Mouse (Mus musculus): ENCODE results near the gene Ocel1. TPM values are rescaled to one million over a fixed set of nuclear protein-coding genes. Genes with fewer than 3 reads are reported as not detected.

Ocel1 gene
- total RNA-seq, 2 experiments from 2014 or later: 10.8 to 11.3 TPM

GRCm38 (mm10) chr8:71401454-71401853 lies 30.4 kb downstream of the Ocel1 start:
- DNase-seq: no peak
- intact Hi-C loops (cut with DNase I): no loop called here

- intact Hi-C loops (cut with DNase I): no loop called here
- DNase-seq: no peak
Measured at GRCm38 (mm10) chr8:71402446-71402964, 31.4 kb downstream of the Ocel1 start.

- no peak for DNase-seq
- intact Hi-C loops (cut with DNase I): no loop called here
Measured at GRCm38 (mm10) chr8:71403107-71403885, 32.2 kb downstream of the Ocel1 start.

- DNase-seq: no peak
- intact Hi-C loops (cut with DNase I): no loop called here
Measured at GRCm38 (mm10) chr8:71404011-71404410, 32.9 kb downstream of the Ocel1 start.

GRCm38 (mm10) chr8:71404951-71405351 lies 33.9 kb downstream of the Ocel1 start:
- no peak for DNase-seq
- intact Hi-C loops (cut with DNase I): loop anchor here (5.0 kb wide), 3 partner anchors 33 to 178 kb away; partner anchors contain the start of genes Haus8, Myo9b and Ocel1

- peak; percentile 97 to 99 for DNase-seq
- intact Hi-C loops (cut with DNase I): loop anchor here (1.0 to 5.0 kb wide), 4 partner anchors 33 to 178 kb away; partner anchors contain the start of genes Haus8, Myo9b and Ocel1
Measured at GRCm38 (mm10) chr8:71405401-71406098, 34.5 kb downstream of the Ocel1 start, which contains the start of gene Ankle1. TSS of gene Ankle1 (plus strand) at chr8:71406010.

- DNase-seq: peak; percentile 65 to 75
- intact Hi-C loops (cut with DNase I): loop anchor here (1.0 to 5.0 kb wide), 4 partner anchors 34 to 179 kb away; partner anchors contain the start of genes Haus8, Myo9b and Ocel1
Measured at GRCm38 (mm10) chr8:71406099-71407015, 35.3 kb downstream of the Ocel1 start.

GRCm38 (mm10) chr8:71407441-71407840 lies 36.3 kb downstream of the Ocel1 start:
- intact Hi-C loops (cut with DNase I): loop anchor here (5.0 kb wide), 3 partner anchors 35 to 180 kb away; partner anchors contain the start of genes Haus8, Myo9b and Ocel1
- no peak for DNase-seq

- DNase-seq: no peak
- intact Hi-C loops (cut with DNase I): loop anchor here (5.0 kb wide), 3 partner anchors 36 to 181 kb away; partner anchors contain the start of genes Haus8, Myo9b and Ocel1
Measured at GRCm38 (mm10) chr8:71408231-71408630, 37.1 kb downstream of the Ocel1 start.

GRCm38 (mm10) chr8:71411535-71412273 lies 40.6 kb downstream of the Ocel1 start:
- DNase-seq: no peak
- intact Hi-C loops (cut with DNase I): loop anchor here (5.0 kb wide), 1 partner anchor 1116 kb away; no protein-coding TSS in a partner anchor

- no peak for DNase-seq
- intact Hi-C loops (cut with DNase I): no loop called here
Measured at GRCm38 (mm10) chr8:71422121-71422520, 51.0 kb downstream of the Ocel1 start.

Other genes with a start within 250 kb of the Ocel1 start
- gene Myo9b, start 98.6 kb upstream of the Ocel1 start, total RNA-seq (2021): 10 to 100 TPM; 41.0 to 43.5 TPM
- gene Haus8, start 98.4 kb upstream of the Ocel1 start, total RNA-seq (2021): 10 to 100 TPM; 38.9 to 52.7 TPM
- 100 to 1,000 TPM; 110 to 116 TPM for gene Use1, start 4.5 kb upstream of the Ocel1 start, total RNA-seq (2021)
- 10 to 100 TPM; 57.8 to 60.1 TPM for gene Nr2f6, start 10.7 kb downstream of the Ocel1 start, total RNA-seq (2021)
- 10 to 100 TPM; 38.0 to 42.7 TPM for gene Ushbp1, start 24.5 kb downstream of the Ocel1 start, total RNA-seq (2021)
- 10 to 100 TPM; 65.1 to 65.7 TPM for gene Babam1, start 25.6 kb downstream of the Ocel1 start, total RNA-seq (2021)
- 1 to 10 TPM; 2.8 to 3.4 TPM for gene Ankle1, start 34.7 kb downstream of the Ocel1 start, total RNA-seq (2021)
- gene Abhd8, start 92.4 kb downstream of the Ocel1 start, total RNA-seq (2021): 10 to 100 TPM; 31.7 to 34.6 TPM
- 100 to 1,000 TPM; 103 to 116 TPM for gene Mrpl34, start 93.7 kb downstream of the Ocel1 start, total RNA-seq (2021)
- gene Dda1, start 97.9 kb downstream of the Ocel1 start, total RNA-seq (2021): 10 to 100 TPM; 37.8 to 39.1 TPM
- gene Ano8, start 114.7 kb downstream of the Ocel1 start, total RNA-seq (2021): 10 to 100 TPM; 14.6 to 15.3 TPM
- gene Gtpbp3, start 116.8 kb downstream of the Ocel1 start, total RNA-seq (2021): 10 to 100 TPM; 19.7 to 22.1 TPM
- 10 to 100 TPM; 21.8 to 22.0 TPM for gene Plvap, start 140.5 kb downstream of the Ocel1 start, total RNA-seq (2021)
- gene Ccdc194, start 154.4 kb downstream of the Ocel1 start, total RNA-seq (2021): under 1 TPM in 1 of 2 experiments, not detected in 1; 0.17 TPM
- gene Bst2, start 166.2 kb downstream of the Ocel1 start, total RNA-seq (2021): 10 to 100 TPM; 13.0 to 13.5 TPM
- 10 to 100 TPM; 30.2 to 32.5 TPM for gene Mvb12a, start 171.6 kb downstream of the Ocel1 start, total RNA-seq (2021)
- under 1 TPM in 1 of 2 experiments, not detected in 1; 0.27 TPM for gene Tmem221, start 187.6 kb downstream of the Ocel1 start, total RNA-seq (2021)
- under 1 TPM in 1 of 2 experiments, not detected in 1; 0.12 TPM for gene Nxnl1, start 195.3 kb downstream of the Ocel1 start, total RNA-seq (2021)
- 100 to 1,000 TPM; 118 to 120 TPM for gene Slc27a1, start 197.6 kb downstream of the Ocel1 start, total RNA-seq (2021)
- 10 to 100 TPM; 78.8 to 87.3 TPM for gene Pgls, start 220.9 kb downstream of the Ocel1 start, total RNA-seq (2021)
- 1 to 10 TPM in 1 of 2 experiments, under 1 TPM in 1; 0.81 to 1.3 TPM for gene Fam129c, start 226.3 kb downstream of the Ocel1 start, total RNA-seq (2021)
- gene Colgalt1, start 239.7 kb downstream of the Ocel1 start, total RNA-seq (2021): 10 to 100 TPM; 46.3 to 54.9 TPM

Measured in heart, postnatal 10 days (tissue).